Mouse (Mus musculus): ENCODE data around the gene Eif4ebp2.

The Eif4ebp2 gene

DNA sequence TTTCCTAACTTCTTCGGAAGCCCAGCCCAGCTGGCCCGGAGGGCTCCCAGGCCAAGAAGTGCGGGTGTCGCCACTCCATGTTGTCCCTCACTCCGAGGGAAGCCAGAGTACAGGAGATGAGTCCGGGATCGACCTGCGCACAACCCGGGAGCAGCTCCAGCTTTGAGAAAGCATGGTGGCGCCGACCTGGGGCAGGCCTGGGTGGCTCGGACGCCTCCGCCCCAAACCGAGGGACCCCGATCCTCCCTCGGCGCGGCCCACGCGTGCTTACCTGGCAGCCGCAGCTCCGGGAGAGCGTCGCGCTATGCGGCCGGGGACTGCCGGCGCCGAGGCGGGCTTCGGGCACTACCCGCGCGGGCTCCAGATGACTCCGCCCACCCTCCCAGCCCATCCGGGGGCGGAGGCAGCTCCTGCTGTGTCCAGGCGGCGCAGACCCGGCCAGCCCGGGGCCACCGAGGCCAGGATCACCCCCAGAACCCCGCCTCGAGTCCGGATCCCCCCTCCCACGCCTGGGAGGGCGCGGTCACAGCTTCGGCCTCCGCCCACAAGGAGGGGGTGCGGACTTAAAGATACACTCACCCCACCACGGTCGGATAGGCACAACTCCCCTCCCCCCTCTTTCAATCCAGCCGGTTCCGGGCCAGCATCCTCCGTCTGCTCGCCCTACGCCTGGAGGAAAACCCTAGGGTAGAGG, 69.3 kb downstream of the Eif4ebp2 start, which contains the start of gene Pald1:
Pald1 (minus strand) TSS at position 510 of the 694 bp plus-strand sequence.
- in situ Hi-C loops (cut with MboI, MseI): no loop called here

DNA sequence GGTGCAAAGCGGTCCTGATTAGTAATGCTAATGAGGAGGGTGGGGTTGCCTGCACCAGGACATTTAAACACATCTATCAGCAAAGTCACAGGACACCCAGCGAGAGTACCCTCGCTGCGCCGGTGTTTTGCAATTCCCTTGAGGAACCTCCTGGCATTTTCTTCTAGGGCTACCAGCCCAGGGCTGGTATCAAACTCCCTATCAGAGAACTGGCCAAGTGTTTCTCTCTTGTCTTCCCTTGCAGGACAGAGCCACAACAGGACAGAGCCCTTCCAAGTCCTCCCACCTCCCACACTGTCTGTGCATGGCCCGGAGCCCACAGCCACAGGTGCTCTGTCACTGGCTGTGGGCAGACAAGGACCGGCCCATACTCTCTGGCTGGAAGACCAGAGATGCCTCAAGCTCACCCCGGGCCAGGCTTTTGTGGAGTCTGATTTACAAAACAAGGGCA, 70.2 kb downstream of the Eif4ebp2 start:
- in situ Hi-C loops (cut with MboI, MseI): no loop called here

DNA sequence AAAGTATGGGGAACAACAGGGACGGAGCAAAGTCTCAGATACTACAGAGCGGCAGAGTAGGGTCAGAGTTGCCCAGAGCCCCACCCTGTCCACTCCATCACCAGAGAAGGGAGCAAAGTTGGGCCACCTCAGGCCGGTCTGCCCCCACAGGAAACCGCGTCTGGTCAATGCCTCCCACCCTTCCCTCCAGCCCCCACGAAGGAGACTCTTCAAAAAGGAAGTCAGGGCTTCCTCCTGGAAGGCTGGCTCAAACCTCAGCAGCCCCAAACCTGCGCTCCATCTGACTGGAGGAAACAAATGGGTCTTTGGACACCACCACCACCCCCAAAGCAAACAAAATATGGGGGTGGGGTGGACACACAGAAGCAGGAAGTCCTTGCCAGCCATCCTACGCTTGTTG, 70.6 kb downstream of the Eif4ebp2 start:
- in situ Hi-C loops (cut with MboI, MseI): no loop called here

DNA sequence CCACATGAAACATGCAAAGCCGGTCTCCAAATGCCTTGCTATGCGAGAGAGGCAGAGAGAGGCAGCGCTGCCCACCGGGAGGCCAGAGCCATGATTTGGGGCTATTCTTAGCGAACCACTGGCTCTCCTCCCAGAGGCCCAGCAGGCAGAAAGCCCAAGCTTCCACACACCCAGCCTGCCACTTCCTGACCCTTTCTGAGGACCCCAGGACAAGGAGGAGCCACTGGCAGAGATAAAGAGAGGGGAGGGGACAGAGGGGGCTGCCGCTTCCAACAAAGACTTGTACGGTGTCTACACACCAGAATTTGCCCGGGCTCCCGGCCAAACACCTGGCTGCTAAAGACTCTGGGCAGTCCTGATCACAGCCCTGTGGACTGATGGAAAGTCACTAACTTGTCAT, 72.3 kb downstream of the Eif4ebp2 start:
- in situ Hi-C loops (cut with MboI, MseI): no loop called here

DNA sequence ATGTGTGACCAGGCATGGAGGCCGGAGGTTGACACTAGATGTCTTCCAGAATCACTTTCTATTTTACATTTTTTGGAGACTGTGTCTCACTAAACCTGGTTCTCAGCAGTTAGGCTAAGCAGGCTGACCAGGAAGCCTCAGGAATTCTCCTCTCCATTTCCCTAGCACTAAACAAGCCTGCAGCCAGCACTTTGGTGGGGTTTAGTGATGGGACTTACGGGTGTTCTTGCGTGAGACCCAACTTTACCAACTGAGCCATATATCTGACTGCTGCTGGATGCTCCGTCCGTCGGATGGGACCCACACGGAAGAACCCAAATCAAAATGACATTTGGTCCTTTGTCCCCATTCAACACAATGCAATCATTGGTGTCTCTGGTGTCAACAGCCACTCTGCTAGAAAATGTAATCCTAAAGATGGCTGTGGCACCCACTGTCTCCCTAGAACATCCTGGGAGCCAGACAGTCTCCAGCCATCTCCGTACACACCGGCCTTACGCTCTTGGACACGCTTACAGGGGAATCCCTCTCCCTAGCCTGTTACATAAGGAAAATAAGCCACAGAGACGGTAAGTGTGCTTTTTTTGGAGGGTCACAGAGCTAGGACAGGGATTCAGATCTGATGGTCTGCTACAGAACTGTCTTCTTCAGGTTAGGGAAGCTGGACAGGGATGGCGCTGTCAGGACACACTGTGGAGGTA, 73.0 kb downstream of the Eif4ebp2 start:
- in situ Hi-C loops (cut with MboI, MseI): no loop called here

DNA sequence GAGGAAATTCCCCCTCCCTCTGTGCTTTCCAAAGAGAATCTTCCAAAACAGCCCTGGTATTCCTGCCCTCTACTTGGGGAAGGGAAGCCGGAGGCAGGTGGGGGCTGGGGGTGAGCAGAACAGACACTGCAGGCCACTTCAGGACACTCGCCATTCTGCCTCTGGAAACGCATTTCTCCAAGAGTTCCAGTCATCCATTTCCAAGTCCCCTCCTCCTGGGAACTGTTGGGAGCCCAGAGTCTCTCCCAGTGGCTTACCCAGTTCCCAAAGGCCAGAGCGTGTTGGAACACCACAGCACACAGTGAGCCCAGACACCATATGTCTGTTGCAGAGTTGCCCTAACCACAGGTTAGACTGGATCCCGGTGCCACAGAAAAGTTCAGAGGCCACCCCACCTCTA, 73.8 kb downstream of the Eif4ebp2 start:
- in situ Hi-C loops (cut with MboI, MseI): no loop called here

Data from T-helper 2 cell (primary cell).